Mouse (Mus musculus) neural tube, embryonic 15.5 days (tissue): Measurements from ENCODE around the gene Taf5. TPM values are rescaled to one million over a fixed set of nuclear protein-coding genes. Genes with fewer than 3 reads are reported as not detected.
A peak's percentile ranks its signal among the peaks of the same experiment; 100 is the strongest.

Experiments used
- ATAC-seq: fragments of 200-750 bp; cut with Nextera tagmentation; 2 replicates; pipeline ENCODE4 v1.8.0; 2017; ENCODE audit warnings: mild to moderate bottlenecking, moderate TSS enrichment, moderate library complexity; ENCODE audit not compliant: low FRiP score
- H3K27ac ChIP-seq: fragments of 300-500 bp; sonication (generic); replicated peaks from 2 replicates; pipeline ENCODE4 v1.5.1; 2015; ENCODE audit warnings: mild to moderate bottlenecking, inconsistent platforms
- H3K27me3 ChIP-seq: fragments of 300-500 bp; sonication (generic); replicated peaks from 2 replicates; pipeline ENCODE4 v1.6.1; 2015; ENCODE audit warnings: inconsistent platforms
- H3K36me3 ChIP-seq: fragments of 300-500 bp; sonication (generic); 2 replicates; pipeline ENCODE4 v1.6.1; 2015; ENCODE audit warnings: inconsistent platforms
- H3K4me1 ChIP-seq: fragments of 300-500 bp; sonication (generic); 2 replicates; pipeline ENCODE4 v1.6.1; 2015; ENCODE audit warnings: inconsistent platforms
- H3K4me2 ChIP-seq: fragments of 300-500 bp; sonication (generic); 2 replicates; pipeline ENCODE4 v1.6.1; 2015; ENCODE audit warnings: inconsistent platforms, mild to moderate bottlenecking, moderate library complexity
- H3K4me3 ChIP-seq: fragments of 300-500 bp; sonication (generic); replicated peaks from 2 replicates; pipeline ENCODE4 v1.5.1; 2015; ENCODE audit warnings: mild to moderate bottlenecking, inconsistent platforms
- H3K9ac ChIP-seq: fragments of 300-500 bp; sonication (generic); replicated peaks from 2 replicates; pipeline ENCODE4 v1.6.1; 2015; ENCODE audit warnings: mild to moderate bottlenecking, inconsistent platforms
- H3K9me3 ChIP-seq: fragments of 300-500 bp; sonication (generic); replicated peaks from 2 replicates; pipeline ENCODE4 v1.6.1; 2016; ENCODE audit warnings: inconsistent platforms
- WGBS: fragments of 180-500 bp; shearing (Covaris S2); methylation state at CpG from one replicate; pipeline ENCODE4 v1.1.7; 2015; ENCODE audit warnings: mixed read lengths; 5-methylcytosine and 5-hydroxymethylcytosine counted together
- polyA plus RNA-seq: library from polyadenylated mRNA; unstranded; fragments of >200 nt; fragmentation: Nextera tagmentation; extraction: Ambion mirVana; gene quantifications from 2 replicates; pipeline ENCODE4 v1.2.1, GENCODE M21; 2015

Taf5 gene
- 4.9 and 5.6 TPM in 2 replicates for polyA plus RNA-seq

- ATAC-seq: peak; percentile 77
- no peaks in the 10 kb centered on the region for H3K9me3 ChIP-seq
- H3K36me3 ChIP-seq: peaks cover 18% of the 10 kb centered on the region
- peak within 1 kb of the TSS; percentile 89 for H3K4me3 ChIP-seq
- peak within 1 kb of the TSS; percentile 64 for H3K4me2 ChIP-seq
- H3K4me1 ChIP-seq: peaks cover 13% of the 10 kb centered on the region
- H3K27ac ChIP-seq: peak within 1 kb of the TSS; percentile 90
- peak within 1 kb of the TSS; percentile 79 for H3K9ac ChIP-seq
- no peaks in the 10 kb centered on the region for H3K27me3 ChIP-seq
- WGBS: 10% methylated on average over 49 of the region's 49 CpGs
These were observed at the start of gene Taf5 for GRCm38 (mm10) chr19:47067096-47067882. TSS of gene Taf5 (plus strand) at chr19:47067746.

GRCm38 (mm10) chr19:47017831-47018230 lies 49.7 kb upstream of the Taf5 start:
- peak overlapping the region; percentile 76 for H3K4me2 ChIP-seq
- H3K27me3 ChIP-seq: 0 out of 2 replicates have a peak, but pooled peaks cover 2% of the 10 kb centered on the region
- no peak for ATAC-seq
- H3K4me1 ChIP-seq: peaks cover 30% of the 10 kb centered on the region
- H3K9ac ChIP-seq: peak overlapping the region; percentile 85
- H3K4me3 ChIP-seq: peak overlapping the region; percentile 50
- H3K27ac ChIP-seq: peak overlapping the region; percentile 80
- WGBS: 2% methylated on average over 3 of the region's 3 CpGs
- H3K36me3 ChIP-seq: peaks cover 21% of the 10 kb centered on the region
- H3K9me3 ChIP-seq: no peaks in the 10 kb centered on the region

- 2% methylated on average over 2 of the region's 2 CpGs for WGBS
- no peak for ATAC-seq
- H3K9ac ChIP-seq: peak overlapping the region; percentile 85
- H3K9me3 ChIP-seq: no peaks in the 10 kb centered on the region
- H3K36me3 ChIP-seq: peaks cover 26% of the 10 kb centered on the region
- H3K4me2 ChIP-seq: peak overlapping the region; percentile 76
- H3K27me3 ChIP-seq: 0 out of 2 replicates have a peak, but pooled peaks cover 2% of the 10 kb centered on the region
- peaks cover 25% of the 10 kb centered on the region for H3K4me1 ChIP-seq
- peak overlapping the region; percentile 50 for H3K4me3 ChIP-seq
- H3K27ac ChIP-seq: peak overlapping the region; percentile 80
These were observed 49.2 kb upstream of the Taf5 start for GRCm38 (mm10) chr19:47018330-47018729.

- H3K36me3 ChIP-seq: peaks cover 34% of the 10 kb centered on the region
- peak overlapping the region; percentile 76 for H3K4me2 ChIP-seq
- peaks cover 24% of the 10 kb centered on the region for H3K4me1 ChIP-seq
- peak overlapping the region; percentile 80 for H3K27ac ChIP-seq
- no peak; the same call in 1 of the 2 replicates for ATAC-seq
- 9% methylated on average over 6 of the region's 6 CpGs for WGBS
- H3K9me3 ChIP-seq: no peaks in the 10 kb centered on the region
- peak overlapping the region; percentile 50 for H3K4me3 ChIP-seq
- H3K9ac ChIP-seq: peak overlapping the region; percentile 85
- 0 out of 2 replicates have a peak, but pooled peaks cover 2% of the 10 kb centered on the region for H3K27me3 ChIP-seq
These were observed 48.2 kb upstream of the Taf5 start for GRCm38 (mm10) chr19:47019326-47019725.

GRCm38 (mm10) chr19:47022709-47023108 lies 44.8 kb upstream of the Taf5 start:
- H3K9me3 ChIP-seq: no peaks in the 10 kb centered on the region
- H3K4me1 ChIP-seq: peaks cover 24% of the 10 kb centered on the region
- peaks cover 59% of the 10 kb centered on the region for H3K36me3 ChIP-seq
- H3K4me2 ChIP-seq: no peak overlapping the region
- H3K27ac ChIP-seq: no peak overlapping the region
- no peak overlapping the region for H3K4me3 ChIP-seq
- no peak overlapping the region for H3K9ac ChIP-seq
- no peak for ATAC-seq
- H3K27me3 ChIP-seq: no peaks in the 10 kb centered on the region
- WGBS: 84% methylated on average over 4 of the region's 4 CpGs

- no peak for ATAC-seq
- Histone ChIP-seq H3K4me1 (peaks cover 19% of the 10 kb centered on the region), H3K27ac (no peak overlapping the region), H3K9me3 (no peaks in the 10 kb centered on the region), H3K4me2 (no peak overlapping the region), H3K4me3 (no peak overlapping the region), H3K27me3 (no peaks in the 10 kb centered on the region), H3K9ac (no peak overlapping the region), H3K36me3 (peaks cover 59% of the 10 kb centered on the region)
- WGBS: 89% methylated on average over 13 of the region's 13 CpGs
These were observed 44.0 kb upstream of the Taf5 start for GRCm38 (mm10) chr19:47023546-47023945.

- Histone ChIP-seq H3K36me3 (peaks cover 59% of the 10 kb centered on the region), H3K4me1 (peaks cover 5% of the 10 kb centered on the region), H3K27ac (no peak overlapping the region), H3K4me2 (no peak overlapping the region), H3K27me3 (no peaks in the 10 kb centered on the region), H3K9me3 (no peaks in the 10 kb centered on the region), H3K4me3 (no peak overlapping the region), H3K9ac (no peak overlapping the region)
- 85% methylated on average over 10 of the region's 10 CpGs for WGBS
- no peak for ATAC-seq
These were observed 42.6 kb upstream of the Taf5 start for GRCm38 (mm10) chr19:47024954-47025353.

GRCm38 (mm10) chr19:47026513-47026912 lies 41.0 kb upstream of the Taf5 start:
- no peak for ATAC-seq
- peaks cover 51% of the 10 kb centered on the region for H3K36me3 ChIP-seq
- H3K4me1 ChIP-seq: no peaks in the 10 kb centered on the region
- no peak overlapping the region for H3K4me3 ChIP-seq
- H3K9me3 ChIP-seq: no peaks in the 10 kb centered on the region
- WGBS: 79% methylated on average over 4 of the region's 4 CpGs
- no peak overlapping the region for H3K27ac ChIP-seq
- no peak overlapping the region for H3K9ac ChIP-seq
- H3K4me2 ChIP-seq: no peak overlapping the region
- no peaks in the 10 kb centered on the region for H3K27me3 ChIP-seq

- H3K4me1 ChIP-seq: no peaks in the 10 kb centered on the region
- H3K4me3 ChIP-seq: no peak overlapping the region
- no peak overlapping the region for H3K4me2 ChIP-seq
- H3K27ac ChIP-seq: peak overlapping the region; percentile 63
- H3K9ac ChIP-seq: no peak overlapping the region
- WGBS: 63% methylated on average over 9 of the region's 9 CpGs
- H3K27me3 ChIP-seq: no peaks in the 10 kb centered on the region
- H3K36me3 ChIP-seq: peaks cover 36% of the 10 kb centered on the region
- no peak for ATAC-seq
- H3K9me3 ChIP-seq: no peaks in the 10 kb centered on the region
These were observed 37.8 kb upstream of the Taf5 start for GRCm38 (mm10) chr19:47029796-47030195.

- H3K4me1 ChIP-seq: no peaks in the 10 kb centered on the region
- H3K4me2 ChIP-seq: no peak overlapping the region
- H3K36me3 ChIP-seq: peaks cover 25% of the 10 kb centered on the region
- no peak overlapping the region for H3K4me3 ChIP-seq
- no peak for ATAC-seq
- no peaks in the 10 kb centered on the region for H3K27me3 ChIP-seq
- H3K27ac ChIP-seq: no peak overlapping the region
- no peak overlapping the region for H3K9ac ChIP-seq
- H3K9me3 ChIP-seq: no peaks in the 10 kb centered on the region
- 96% methylated on average over 6 of the region's 6 CpGs for WGBS
These were observed 35.8 kb upstream of the Taf5 start for GRCm38 (mm10) chr19:47031770-47032169.

- peaks cover 46% of the 10 kb centered on the region for H3K36me3 ChIP-seq
- 94% methylated on average over 4 of the region's 4 CpGs for WGBS
These were observed 32.6 kb upstream of the Taf5 start for GRCm38 (mm10) chr19:47034916-47035315.

GRCm38 (mm10) chr19:47036596-47036995 lies 30.9 kb upstream of the Taf5 start:
- Histone ChIP-seq H3K4me1 (no peaks in the 10 kb centered on the region), H3K4me3 (no peak overlapping the region), H3K9me3 (no peaks in the 10 kb centered on the region), H3K9ac (no peak overlapping the region), H3K27ac (no peak overlapping the region), H3K4me2 (no peak overlapping the region), H3K27me3 (no peaks in the 10 kb centered on the region), H3K36me3 (peaks cover 61% of the 10 kb centered on the region)
- 85% methylated on average over 3 of the region's 3 CpGs for WGBS
- ATAC-seq: no peak

More at GRCm38 (mm10) chr19:47034916-47035315, 32.6 kb upstream of the Taf5 start:
- Histone ChIP-seq H3K4me2 (no peak overlapping the region), H3K27ac (no peak overlapping the region), H3K4me1 (no peaks in the 10 kb centered on the region), H3K9me3 (no peaks in the 10 kb centered on the region), H3K9ac (no peak overlapping the region), H3K27me3 (no peaks in the 10 kb centered on the region), H3K4me3 (no peak overlapping the region)
- no peak for ATAC-seq
